Mouse (Mus musculus) brain, embryonic 14.5 days (tissue): ENCODE measurements at regions not wholly inside any gene's neighbourhood (a gene's known extent, or its start where the extent isn't known, plus 50 kb on each side); places are given as distances from the start of the nearest gene placed in this dataset.

ENCODE experiments used
- CTCF ChIP-seq: fragments of 200-500 bp; IDR thresholded peaks from 2 replicates; pipeline ENCODE4 v1.5.1; 2012; ENCODE audit warnings: inconsistent platforms, mild to moderate bottlenecking, moderate library complexity, borderline replicate concordance; ENCODE audit not compliant: insufficient read depth, insufficient read length; ENCODE audit errors: extremely low read depth
- POLR2A ChIP-seq: fragments of 200-500 bp; IDR thresholded peaks from 2 replicates; pipeline ENCODE4 v1.6.1; 2012; ENCODE audit warnings: mild to moderate bottlenecking, inconsistent platforms, borderline replicate concordance; ENCODE audit not compliant: poor library complexity, insufficient read depth, insufficient read length, severe bottlenecking; ENCODE audit errors: extremely low read depth

- TF ChIP-seq CTCF (no peak), POLR2A (no peak)
Observed at GRCm38 (mm10) chr12:39048441-39048840, 269.3 kb downstream of the Etv1 start.
